ENCODE assay signal across 34 mouse cellular contexts in genomic region chr3:73354861-73355496, GRCm38 (mm10).
A peak's percentile ranks its signal among the peaks of the same experiment; 100 is the strongest.
DNase-seq lines count a peak whose midpoint lies in the region; ATAC-seq and TF ChIP-seq lines count a peak whose summit lies in the region.
"Had no signal": no experiment of that assay in that cellular context is flagged by ENCODE, and none has a peak within 500 bp of the region (broad histone marks: within the 10 kb centered on the region; RNA-seq: fewer than 3 reads in every experiment).

No protein-coding gene starts in this region.

- H3K4me1 ChIP-seq in intestine, embryonic 14.5 days (replicated peaks; ENCODE audit: control insufficient read depth, insufficient read depth, low read length), result no peaks in the 10 kb centered on the region
- H3K4me1 ChIP-seq in intestine, postnatal 0 days (replicated peaks; ENCODE audit: control insufficient read depth, insufficient read depth, low read length), result no peaks in the 10 kb centered on the region
- no peaks in the 10 kb centered on the region for H3K4me1 ChIP-seq in midbrain, postnatal 0 days (ENCODE audit: insufficient read depth, low read length)
- no peaks in the 10 kb centered on the region for H3K4me1 ChIP-seq in midbrain, embryonic 14.5 days (ENCODE audit: control insufficient read depth, insufficient read depth, low read length)
- H3K4me1 ChIP-seq in stomach, embryonic 16.5 days (ENCODE audit: control insufficient read depth, insufficient read depth, low read length), result no peaks in the 10 kb centered on the region
- H3K4me1 ChIP-seq: embryonic facial prominence, embryonic 13.5 days; heart, embryonic 10.5 days; heart, embryonic 15.5 days; liver, embryonic 12.5 days; midbrain, embryonic 13.5 days; neural tube, embryonic 15.5 days; stomach, embryonic 15.5 days had no signal

- no peaks in the 10 kb centered on the region for H3K27me3 ChIP-seq in intestine, embryonic 14.5 days (replicated peaks; ENCODE audit: control insufficient read depth, insufficient read depth, low read length)
- H3K27me3 ChIP-seq in intestine, postnatal 0 days (replicated peaks; ENCODE audit: control insufficient read depth, insufficient read depth, low read length), result no peaks in the 10 kb centered on the region
- no peaks in the 10 kb centered on the region for H3K27me3 ChIP-seq in midbrain, postnatal 0 days (ENCODE audit: insufficient read depth, low read length)
- no peaks in the 10 kb centered on the region for H3K27me3 ChIP-seq in midbrain, embryonic 14.5 days (ENCODE audit: control insufficient read depth, insufficient read depth, low read length)
- no peaks in the 10 kb centered on the region for H3K27me3 ChIP-seq in stomach, embryonic 16.5 days (ENCODE audit: control insufficient read depth, insufficient read depth, low read length)
- H3K27me3 ChIP-seq: embryonic facial prominence, embryonic 13.5 days; heart, embryonic 15.5 days; liver, embryonic 12.5 days; midbrain, embryonic 13.5 days; neural tube, embryonic 15.5 days; stomach, embryonic 15.5 days had no signal

- no peak overlapping the region for H3K4me2 ChIP-seq in intestine, embryonic 14.5 days (ENCODE audit: low read length)
- H3K4me2 ChIP-seq in intestine, postnatal 0 days (replicated peaks; ENCODE audit: low read depth), result no peak overlapping the region
- H3K4me2 ChIP-seq in midbrain, postnatal 0 days (ENCODE audit: low read depth, low read length, poor library complexity, severe bottlenecking), result no peak overlapping the region
- H3K4me2 ChIP-seq in midbrain, embryonic 14.5 days (ENCODE audit: low read length), result no peak overlapping the region
- no peak overlapping the region for H3K4me2 ChIP-seq in stomach, embryonic 16.5 days (ENCODE audit: low read depth, low read length)
- H3K4me2 ChIP-seq: embryonic facial prominence, embryonic 13.5 days; heart, embryonic 15.5 days; liver, embryonic 12.5 days; midbrain, embryonic 13.5 days; neural tube, embryonic 15.5 days; stomach, embryonic 15.5 days had no signal

- H3K9ac ChIP-seq in intestine, embryonic 14.5 days (ENCODE audit: low read length), result no peak overlapping the region
- no peak overlapping the region for H3K9ac ChIP-seq in intestine, postnatal 0 days (ENCODE audit: low read depth, low read length)
- H3K9ac ChIP-seq in midbrain, postnatal 0 days (replicated peaks; ENCODE audit: low read length, poor library complexity, severe bottlenecking), result no peak overlapping the region
- H3K9ac ChIP-seq in midbrain, embryonic 14.5 days (replicated peaks; ENCODE audit: low read length), result no peak overlapping the region
- no peak overlapping the region for H3K9ac ChIP-seq in stomach, embryonic 16.5 days (ENCODE audit: low read length)
- H3K9ac ChIP-seq: embryonic facial prominence, embryonic 13.5 days; heart, embryonic 15.5 days; liver, embryonic 12.5 days; liver, postnatal 0 days; midbrain, embryonic 13.5 days; neural tube, embryonic 15.5 days; stomach, embryonic 15.5 days had no signal

- no peaks in the 10 kb centered on the region for H3K36me3 ChIP-seq in intestine, embryonic 14.5 days (ENCODE audit: control insufficient read depth, insufficient read depth, low read length)
- H3K36me3 ChIP-seq in intestine, postnatal 0 days (ENCODE audit: control insufficient read depth, insufficient read depth), result no peaks in the 10 kb centered on the region
- no peaks in the 10 kb centered on the region for H3K36me3 ChIP-seq in midbrain, postnatal 0 days (ENCODE audit: insufficient read depth, low read length)
- H3K36me3 ChIP-seq in midbrain, embryonic 14.5 days (ENCODE audit: control insufficient read depth, insufficient read depth, low read length), result no peaks in the 10 kb centered on the region
- no peaks in the 10 kb centered on the region for H3K36me3 ChIP-seq in stomach, embryonic 16.5 days (ENCODE audit: control insufficient read depth, insufficient read depth, low read length)
- H3K36me3 ChIP-seq: embryonic facial prominence, embryonic 13.5 days; heart, embryonic 10.5 days; heart, embryonic 15.5 days; liver, embryonic 12.5 days; midbrain, embryonic 13.5 days; neural tube, embryonic 15.5 days; stomach, embryonic 15.5 days had no signal

- peak; percentile 43; the same call in 1 of the 2 replicates for ATAC-seq in intestine, embryonic 14.5 days (replicated peaks; ENCODE audit: low FRiP score, low TSS enrichment, low read depth)
- no peak for ATAC-seq in intestine, postnatal 0 days
- no peak for ATAC-seq in midbrain, postnatal 0 days (ENCODE audit: low FRiP score)
- no peak for ATAC-seq in midbrain, embryonic 14.5 days (ENCODE audit: low FRiP score, low TSS enrichment)
- peak; percentile 71; the same call in 1 of the 2 replicates for ATAC-seq in stomach, embryonic 16.5 days (ENCODE audit: insufficient read depth, low FRiP score)
- ATAC-seq: activated CD4-positive, CD25-positive, alpha-beta regulatory T cell, adult 4 months; CD4-positive, CD25-positive, alpha-beta regulatory T cell, adult 4 months; forebrain, embryonic 16.5 days; hindbrain, postnatal 0 days; liver, embryonic 12.5 days; liver, postnatal 0 days; lung, postnatal 0 days; midbrain, embryonic 13.5 days had no signal

- TF ChIP-seq CTCF in intestine, postnatal 0 days (IDR thresholded peaks at IDR 0.05; ENCODE audit: low read depth), result no peak
- TF ChIP-seq CTCF in midbrain, postnatal 0 days (IDR thresholded peaks at IDR 0.05), result no peak

- DNase-seq in intestine, embryonic 14.5 days (ENCODE audit: low spot score), result no peak
- DNase-seq in midbrain, postnatal 0 days (ENCODE audit: low spot score), result peak; percentile 1
- no peak for DNase-seq in midbrain, embryonic 14.5 days
- DNase-seq in brain, adult 2 months (ENCODE audit: low read depth, low spot score), result peak; percentile 45
- no peak for DNase-seq in layer of hippocampus, postnatal 36 days
- DNase-seq in cerebellum, adult 18-20 months, result no peak
- DNase-seq: adrenal gland, adult 2 months; cerebellum, adult 11 months; cerebellum, adult 9-11 months; gastrocnemius, postnatal 25 days; heart, adult 11 months; kidney, adult 18-20 months; kidney, postnatal 36 days; left cerebral cortex, postnatal 4 days; liver, postnatal 0 days; retina, postnatal 1 day; thymus, adult 2 months; thymus, postnatal 4 days had no signal

- 32% methylated on average over 1 of the region's 1 CpGs for WGBS in intestine, embryonic 14.5 days
- 56% methylated on average over 1 of the region's 1 CpGs for WGBS in intestine, postnatal 0 days
- WGBS in midbrain, postnatal 0 days, result 29% methylated on average over 1 of the region's 1 CpGs
- WGBS in midbrain, embryonic 14.5 days, result 53% methylated on average over 1 of the region's 1 CpGs
- 17% methylated on average over 1 of the region's 1 CpGs for WGBS in stomach, embryonic 16.5 days

- H3K27ac ChIP-seq in intestine, embryonic 14.5 days (ENCODE audit: low read depth), result no peak overlapping the region
- no peak overlapping the region for H3K27ac ChIP-seq in intestine, postnatal 0 days (ENCODE audit: low read depth, low read length)
- H3K27ac ChIP-seq in midbrain, postnatal 0 days (ENCODE audit: low read depth, low read length), result no peak overlapping the region
- H3K27ac ChIP-seq in midbrain, embryonic 14.5 days (replicated peaks; ENCODE audit: low read depth, low read length), result no peak overlapping the region
- H3K27ac ChIP-seq in stomach, embryonic 16.5 days (ENCODE audit: low read length), result no peak overlapping the region
- H3K27ac ChIP-seq: embryonic facial prominence, embryonic 13.5 days; heart, embryonic 10.5 days; heart, embryonic 15.5 days; hindbrain, postnatal 0 days; layer of hippocampus, adult 2 months; liver, embryonic 12.5 days; macrophage; midbrain, embryonic 13.5 days; neural tube, embryonic 15.5 days; stomach, embryonic 15.5 days had no signal

- H3K4me3 ChIP-seq in intestine, embryonic 14.5 days (ENCODE audit: low read depth, low read length), result no peak overlapping the region
- no peak overlapping the region for H3K4me3 ChIP-seq in intestine, postnatal 0 days (ENCODE audit: low read depth, low read length)
- H3K4me3 ChIP-seq in midbrain, postnatal 0 days (ENCODE audit: low read depth, low read length), result no peak overlapping the region
- no peak overlapping the region for H3K4me3 ChIP-seq in midbrain, embryonic 14.5 days (replicated peaks; ENCODE audit: low read depth, low read length)
- H3K4me3 ChIP-seq in stomach, embryonic 16.5 days (replicated peaks; ENCODE audit: low read length), result no peak overlapping the region
- H3K4me3 ChIP-seq: embryonic facial prominence, embryonic 13.5 days; heart, embryonic 10.5 days; heart, embryonic 15.5 days; layer of hippocampus, adult 2 months; liver, embryonic 12.5 days; midbrain, embryonic 13.5 days; neural tube, embryonic 15.5 days; stomach, embryonic 15.5 days had no signal

- H3K9me3 ChIP-seq in intestine, embryonic 14.5 days (ENCODE audit: control insufficient read depth, low read length), result no peaks in the 10 kb centered on the region
- H3K9me3 ChIP-seq in intestine, postnatal 0 days (ENCODE audit: control insufficient read depth), result no peaks in the 10 kb centered on the region
- no peaks in the 10 kb centered on the region for H3K9me3 ChIP-seq in midbrain, postnatal 0 days (ENCODE audit: low read length)
- no peaks in the 10 kb centered on the region for H3K9me3 ChIP-seq in midbrain, embryonic 14.5 days (ENCODE audit: control insufficient read depth, low read length)
- no peaks in the 10 kb centered on the region for H3K9me3 ChIP-seq in stomach, embryonic 16.5 days (replicated peaks; ENCODE audit: control insufficient read depth, low read length)
- H3K9me3 ChIP-seq: embryonic facial prominence, embryonic 13.5 days; heart, embryonic 10.5 days; heart, embryonic 15.5 days; liver, embryonic 12.5 days; midbrain, embryonic 13.5 days; neural tube, embryonic 15.5 days; stomach, embryonic 15.5 days had no signal

Comparison
In these comparisons a context has a peak if more than half of its experiments do, and no peak if none do; other contexts are left out.
1. ATAC-seq: peak in intestine, embryonic 14.5 days (single experiment) and stomach, embryonic 16.5 days (single experiment); none in intestine, postnatal 0 days (single experiment), midbrain, postnatal 0 days (single experiment) and midbrain, embryonic 14.5 days (single experiment).
2. DNase-seq: peak in midbrain, postnatal 0 days (single experiment) and brain, adult 2 months (single experiment); none in intestine, embryonic 14.5 days (single experiment), midbrain, embryonic 14.5 days (single experiment), layer of hippocampus, postnatal 36 days (0 of 2) and cerebellum, adult 18-20 months (0 of 2).